Mouse (Mus musculus) erythroblast, embryonic 14.5 days (primary cell): ENCODE measurements around the gene 4931414P19Rik.

Experiments used
- GATA1 ChIP-seq: IDR thresholded peaks from 2 replicates; pipeline ENCODE4 v1.6.1; 2012; ENCODE audit warnings: low read length, inconsistent platforms, mixed read lengths
- TAL1 ChIP-seq: IDR thresholded peaks from 3 replicates; pipeline ENCODE4 v1.6.1; 2012; ENCODE audit warnings: low read length, inconsistent platforms, mixed read lengths

- TF ChIP-seq GATA1 (no peak), TAL1 (no peak)
Measured at GRCm38 (mm10) chr14:54576241-54577088, 29.3 kb downstream of the 4931414P19Rik start.
